Mouse (Mus musculus): ENCODE results near the gene Il1rapl2.

GRCm38 (mm10) chrX:138043113-138043512 is 472.7 kb downstream of the Il1rapl2 start:
- TF ChIP-seq POLR2A (IDR thresholded peaks at IDR 0.05; ENCODE audit: borderline replicate concordance, insufficient read depth, low read length) (no peak), CTCF (IDR thresholded peaks at IDR 0.05; ENCODE audit: borderline replicate concordance, insufficient read depth, low read depth, low read length) (no peak)
